Mouse (Mus musculus) kidney, adult 2 months (tissue): ENCODE results near the gene Zfp648. TPM values are rescaled to one million over a fixed set of nuclear protein-coding genes. Genes with fewer than 3 reads are reported as not detected.

Source experiments
- DNase-seq: peaks from one replicate; pipeline ENCODE4 v3.0.0; 2021
- H3K27ac ChIP-seq: fragments of 200-500 bp; 2 replicates; pipeline ENCODE4 v1.5.1; 2012; ENCODE audit warnings: low read depth, low read length, control low read depth, inconsistent platforms; ENCODE audit not compliant: insufficient read depth
- H3K27me3 ChIP-seq: fragments of 200-500 bp; replicated peaks from 2 replicates; pipeline ENCODE4 v1.6.1; 2012; ENCODE audit warnings: mild to moderate bottlenecking, moderate library complexity, low read length, inconsistent platforms; ENCODE audit not compliant: control insufficient read depth, insufficient read depth
- H3K36me3 ChIP-seq: fragments of 200-500 bp; 2 replicates; pipeline ENCODE4 v1.6.1; 2012; ENCODE audit warnings: mild to moderate bottlenecking, moderate library complexity, low read length, inconsistent platforms; ENCODE audit not compliant: control insufficient read depth, insufficient read depth
- H3K4me1 ChIP-seq: fragments of 200-500 bp; 2 replicates; pipeline ENCODE4 v1.6.1; 2011; ENCODE audit warnings: low read length; ENCODE audit not compliant: control insufficient read depth, insufficient read depth
- H3K4me3 ChIP-seq: fragments of 200-500 bp; 2 replicates; pipeline ENCODE4 v1.5.1; 2011; ENCODE audit warnings: mild to moderate bottlenecking, low read depth, low read length, control low read depth; ENCODE audit not compliant: insufficient read depth
- CTCF ChIP-seq: fragments of 200-500 bp; conservative IDR thresholded peaks from 2 replicates; pipeline ENCODE4 v1.5.1; 2011; ENCODE audit warnings: low read depth, mild to moderate bottlenecking, control low read depth, low read length, moderate library complexity, mixed read lengths; ENCODE audit not compliant: insufficient read depth, insufficient read length
- POLR2A ChIP-seq: fragments of 200-500 bp; IDR thresholded peaks from one replicate; pipeline ENCODE4 v1.6.1; 2011; ENCODE audit warnings: low read depth, low read length, control low read depth
- WGBS: fragments of 180-500 bp; shearing (Covaris S2); methylation state at CpG from one replicate; pipeline ENCODE4 v1.1.7; 2018; 5-methylcytosine and 5-hydroxymethylcytosine counted together
- polyA plus RNA-seq: library from polyadenylated mRNA; depleted of rRNA; stranded (reverse); fragments of >200 nt; gene quantifications from 2 replicates; pipeline ENCODE4 v1.2.3, GENCODE M21; 2012

Zfp648 gene
- polyA plus RNA-seq, 1 experiment = 0.84 TPM

DNA sequence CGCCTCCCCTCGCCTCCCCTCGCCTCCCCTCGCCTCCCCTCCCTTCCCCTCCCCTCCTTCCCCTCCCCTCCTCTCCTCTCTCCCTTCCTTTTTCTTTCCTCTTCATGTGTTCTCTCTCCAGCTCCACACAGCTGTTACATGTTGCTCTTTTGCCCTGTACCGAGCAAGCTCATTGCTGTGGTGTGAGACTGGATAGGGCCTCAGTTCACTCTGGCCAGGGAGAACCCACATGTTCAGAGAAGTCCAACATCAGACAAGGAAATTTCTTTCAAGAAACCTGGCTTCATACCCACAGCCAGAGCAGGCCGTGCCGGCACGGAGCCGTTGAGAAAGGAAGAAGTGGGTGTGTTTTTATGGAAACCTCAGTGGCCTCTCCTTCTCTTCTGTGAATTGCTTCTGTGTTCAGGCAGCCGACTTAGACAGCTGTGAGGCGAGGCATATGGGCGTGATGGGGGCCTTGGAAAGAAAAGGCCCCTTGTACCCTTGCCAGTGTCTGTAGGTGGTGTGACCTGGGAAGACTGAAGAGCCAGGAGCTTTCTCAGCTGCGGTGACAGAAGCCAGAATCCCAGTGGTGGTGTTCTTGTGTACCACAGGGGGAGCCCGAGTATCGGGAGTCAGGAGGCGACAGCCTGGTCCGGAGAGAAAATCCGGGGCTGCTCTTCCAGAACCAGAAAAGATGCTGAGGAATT lies 11.0 kb upstream of the Zfp648 start:
- TF ChIP-seq POLR2A (no peak), CTCF (no peak; the same call in 1 of the 2 replicates)
- Histone ChIP-seq H3K27me3 (no peaks in the 10 kb centered on the region), H3K4me1 (no peaks in the 10 kb centered on the region), H3K36me3 (no peaks in the 10 kb centered on the region), H3K4me3 (no peak overlapping the region), H3K27ac (no peak overlapping the region)
- peak; percentile 32 for DNase-seq
- WGBS = 66% methylated on average over 14 of the region's 18 CpGs

DNA sequence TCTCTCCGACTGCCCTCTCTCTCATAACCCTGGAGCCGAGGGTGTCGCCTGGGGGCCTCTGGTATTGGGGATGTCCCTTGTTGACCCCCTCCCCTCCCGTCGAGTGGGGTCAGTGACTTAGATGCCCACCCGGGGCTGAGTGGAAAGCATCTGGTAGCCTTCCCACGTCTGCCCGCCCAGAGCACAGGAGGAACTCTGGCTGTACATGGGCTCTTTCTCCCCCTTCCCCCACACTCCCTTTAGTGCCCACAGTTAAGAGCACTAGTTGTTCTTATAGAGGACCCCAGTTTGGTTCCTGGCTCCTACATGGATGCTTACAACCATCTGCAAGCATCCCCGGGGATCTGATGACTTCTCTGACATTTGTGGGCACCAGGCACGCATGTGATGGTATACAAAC lies 2.1 kb upstream of the Zfp648 start:
- TF ChIP-seq CTCF (no peak), POLR2A (no peak)
- 89% methylated on average over 10 of the region's 10 CpGs for WGBS
- H3K27me3 ChIP-seq = no peaks in the 10 kb centered on the region
- no peak overlapping the region for H3K4me3 ChIP-seq
- H3K36me3 ChIP-seq = no peaks in the 10 kb centered on the region
- no peak overlapping the region for H3K27ac ChIP-seq
- no peak for DNase-seq
- H3K4me1 ChIP-seq = no peaks in the 10 kb centered on the region

DNA sequence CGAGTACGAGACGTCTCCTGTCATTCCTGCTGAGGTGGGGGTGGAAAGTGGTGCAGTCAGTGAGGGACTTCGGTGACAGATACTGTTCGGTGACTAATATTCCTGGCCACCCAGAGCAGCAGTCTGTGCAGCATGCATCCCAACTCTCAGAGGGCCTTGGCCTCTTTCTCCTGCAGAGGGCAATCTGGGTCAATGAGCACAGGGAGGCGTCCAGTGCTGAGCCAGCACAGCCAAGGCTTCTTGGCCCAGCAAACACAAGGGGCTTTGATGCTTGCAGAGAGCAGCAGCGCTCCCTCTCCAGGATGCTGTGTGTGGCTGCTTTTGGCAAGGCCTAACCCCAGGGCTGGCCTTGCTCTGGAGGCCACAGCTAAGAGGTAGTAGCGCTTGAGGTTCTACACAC lies 1.6 kb downstream of the Zfp648 start:
- TF ChIP-seq CTCF (no peak; the same call in 1 of the 2 replicates), POLR2A (no peak)
- no peak overlapping the region for H3K27ac ChIP-seq
- H3K4me3 ChIP-seq = no peak overlapping the region
- peak; percentile 56 for DNase-seq
- no peaks in the 10 kb centered on the region for H3K4me1 ChIP-seq
- 67% methylated on average over 8 of the region's 8 CpGs for WGBS
- no peaks in the 10 kb centered on the region for H3K36me3 ChIP-seq
- no peaks in the 10 kb centered on the region for H3K27me3 ChIP-seq

DNA sequence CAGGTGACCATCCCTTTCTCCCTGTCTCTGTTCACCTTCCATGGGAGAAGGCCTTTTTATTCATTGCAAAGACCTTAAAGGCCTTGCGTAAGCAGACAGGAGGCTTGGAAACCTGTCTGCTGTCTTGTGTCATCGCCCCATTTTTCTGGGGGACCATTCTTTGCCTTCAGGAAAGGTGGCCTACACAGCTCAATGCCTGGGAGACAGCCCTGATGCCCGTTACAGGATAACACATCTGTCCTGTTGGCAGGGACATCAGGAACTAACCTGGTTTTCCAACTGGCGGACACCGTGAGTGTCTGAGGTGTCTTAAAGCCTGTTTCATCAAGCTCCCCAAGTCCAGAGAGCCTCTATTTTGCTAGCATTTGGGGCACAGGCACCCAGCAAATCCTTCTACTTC lies 2.4 kb downstream of the Zfp648 start:
- no peak overlapping the region for H3K4me3 ChIP-seq
- DNase-seq = no peak
- no peaks in the 10 kb centered on the region for H3K36me3 ChIP-seq
- no peaks in the 10 kb centered on the region for H3K27me3 ChIP-seq
- TF ChIP-seq POLR2A = no peak
- no peak for TF ChIP-seq CTCF
- 97% methylated on average over 5 of the region's 5 CpGs for WGBS
- H3K27ac ChIP-seq = no peak overlapping the region
- no peaks in the 10 kb centered on the region for H3K4me1 ChIP-seq

DNA sequence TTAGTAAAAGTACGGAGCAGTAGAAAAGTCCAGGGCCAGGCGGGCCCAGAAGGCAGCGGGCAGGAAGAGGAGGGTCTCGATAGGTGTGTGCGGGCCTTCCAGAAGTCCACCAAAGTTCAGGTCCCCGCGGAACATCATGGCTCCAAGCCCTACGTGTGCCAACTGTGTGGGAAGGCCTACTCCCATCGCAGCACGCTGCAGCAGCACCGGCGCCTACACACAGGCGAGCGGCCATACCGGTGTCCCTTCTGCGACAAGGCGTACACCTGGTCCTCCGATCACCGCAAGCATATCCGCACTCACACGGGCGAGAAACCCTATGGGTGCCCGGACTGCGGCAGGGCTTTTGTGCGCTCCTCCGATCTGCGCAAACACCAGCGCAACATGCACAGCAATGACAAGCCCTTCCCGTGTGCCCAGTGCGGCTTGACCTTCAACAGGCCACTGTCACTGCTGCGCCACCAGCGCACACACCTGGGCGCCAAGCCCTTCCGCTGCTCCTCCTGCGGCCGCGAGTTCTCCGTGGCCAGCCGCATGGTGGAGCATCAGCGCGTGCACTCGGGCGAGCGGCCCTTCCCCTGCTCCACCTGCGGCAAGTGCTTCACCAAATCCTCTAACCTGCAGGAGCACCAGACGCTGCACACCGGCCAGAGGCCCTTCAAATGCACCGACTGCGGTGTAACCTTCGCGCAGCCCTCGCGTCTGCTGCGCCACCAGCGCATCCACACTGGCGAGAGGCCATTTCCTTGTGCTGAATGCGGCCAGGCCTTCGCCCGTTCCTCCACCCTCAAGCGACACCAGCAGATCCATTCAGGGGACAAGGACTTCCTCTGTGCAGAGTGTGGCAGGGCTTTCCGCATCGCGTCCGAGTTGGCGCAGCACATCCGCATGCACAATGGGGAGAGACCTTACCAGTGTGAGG lies 3.9 kb downstream of the Zfp648 start:
- Histone ChIP-seq H3K4me1 (no peaks in the 10 kb centered on the region), H3K27me3 (no peaks in the 10 kb centered on the region), H3K36me3 (no peaks in the 10 kb centered on the region), H3K4me3 (no peak overlapping the region), H3K27ac (no peak overlapping the region)
- 23% methylated on average over 66 of the region's 66 CpGs for WGBS
- DNase-seq = no peak
- TF ChIP-seq POLR2A (no peak), CTCF (no peak)

DNA sequence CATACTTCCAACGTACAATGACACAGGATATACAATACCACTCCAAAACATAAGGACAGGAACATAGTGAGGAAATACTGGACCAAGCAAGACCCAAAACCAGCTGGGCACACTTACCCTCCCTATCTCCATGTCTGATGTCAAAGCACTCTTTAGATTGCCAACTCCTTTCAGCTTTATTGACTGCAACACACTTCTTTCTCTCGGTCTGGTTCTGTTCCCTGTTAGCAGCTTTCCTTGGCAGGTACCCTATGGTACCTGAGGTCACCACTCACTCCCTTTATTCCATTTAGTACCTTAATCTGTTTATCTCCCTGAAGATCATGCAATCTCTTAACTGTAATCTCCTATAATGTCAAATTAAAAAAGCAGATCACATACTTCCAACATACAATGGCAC lies 19.0 kb downstream of the Zfp648 start:
- TF ChIP-seq CTCF = no peak
- no peak for TF ChIP-seq POLR2A
- H3K27ac ChIP-seq = no peak overlapping the region
- H3K4me1 ChIP-seq = no peaks in the 10 kb centered on the region
- no peaks in the 10 kb centered on the region; the same call in 1 of the 2 replicates for H3K27me3 ChIP-seq
- no peak for DNase-seq
- H3K4me3 ChIP-seq = no peak overlapping the region
- WGBS = 85% methylated on average over 2 of the region's 2 CpGs
- H3K36me3 ChIP-seq = no peaks in the 10 kb centered on the region

DNA sequence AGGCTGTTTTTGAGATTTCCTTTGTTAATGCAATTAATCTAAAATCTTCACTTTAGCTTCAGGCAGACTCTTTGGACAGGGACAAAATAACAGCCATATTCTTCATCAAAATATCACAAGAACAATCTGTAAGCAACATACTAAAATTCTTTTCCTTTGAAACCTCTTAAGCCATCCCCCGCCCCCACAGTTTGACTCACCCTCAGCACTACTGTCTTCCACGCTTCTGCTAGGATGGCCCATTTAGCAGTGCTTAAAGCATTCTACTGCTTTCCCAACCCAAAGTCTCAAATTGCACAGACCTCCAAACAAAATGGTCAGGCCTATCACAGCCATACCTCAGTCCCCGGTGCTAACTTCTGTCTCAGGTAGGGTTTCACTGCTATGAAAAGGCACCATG lies 19.6 kb downstream of the Zfp648 start:
- no peaks in the 10 kb centered on the region for H3K4me1 ChIP-seq
- TF ChIP-seq CTCF = no peak
- TF ChIP-seq POLR2A = no peak
- H3K36me3 ChIP-seq = no peaks in the 10 kb centered on the region
- no peak overlapping the region for H3K4me3 ChIP-seq
- no peaks in the 10 kb centered on the region; the same call in 1 of the 2 replicates for H3K27me3 ChIP-seq
- no peak for DNase-seq
- H3K27ac ChIP-seq = no peak overlapping the region
- WGBS = 90% methylated on average over 3 of the region's 3 CpGs
